Mouse (Mus musculus): ENCODE results near the gene Galp.
"Not testable (repeated sequence)": the region's sequence is repeated elsewhere in the genome, so short reads cannot be mapped to it uniquely, and the experiment has no call there.

Gene Galp

GRCm38 (mm10) chr7:6258232-6259220 is 61.6 kb downstream of the Galp start:
- DNase-seq, result no peak

- DNase-seq, result not testable (repeated sequence)
Measured at GRCm38 (mm10) chr7:6260004-6260403, 63.1 kb downstream of the Galp start.

- no peak for DNase-seq
Measured at GRCm38 (mm10) chr7:6262120-6262519, 65.2 kb downstream of the Galp start.

- DNase-seq, result no peak
Measured at GRCm38 (mm10) chr7:6262984-6263383, 66.1 kb downstream of the Galp start.

- peak; percentile 62 for DNase-seq
Measured at GRCm38 (mm10) chr7:6265695-6266094, 68.8 kb downstream of the Galp start.
